Mouse (Mus musculus): ENCODE data around the gene Fam213a.
"Not testable (repeated sequence)": the region's sequence is repeated elsewhere in the genome, so short reads cannot be mapped to it uniquely, and the experiment has no call there.

Gene Fam213a

DNA sequence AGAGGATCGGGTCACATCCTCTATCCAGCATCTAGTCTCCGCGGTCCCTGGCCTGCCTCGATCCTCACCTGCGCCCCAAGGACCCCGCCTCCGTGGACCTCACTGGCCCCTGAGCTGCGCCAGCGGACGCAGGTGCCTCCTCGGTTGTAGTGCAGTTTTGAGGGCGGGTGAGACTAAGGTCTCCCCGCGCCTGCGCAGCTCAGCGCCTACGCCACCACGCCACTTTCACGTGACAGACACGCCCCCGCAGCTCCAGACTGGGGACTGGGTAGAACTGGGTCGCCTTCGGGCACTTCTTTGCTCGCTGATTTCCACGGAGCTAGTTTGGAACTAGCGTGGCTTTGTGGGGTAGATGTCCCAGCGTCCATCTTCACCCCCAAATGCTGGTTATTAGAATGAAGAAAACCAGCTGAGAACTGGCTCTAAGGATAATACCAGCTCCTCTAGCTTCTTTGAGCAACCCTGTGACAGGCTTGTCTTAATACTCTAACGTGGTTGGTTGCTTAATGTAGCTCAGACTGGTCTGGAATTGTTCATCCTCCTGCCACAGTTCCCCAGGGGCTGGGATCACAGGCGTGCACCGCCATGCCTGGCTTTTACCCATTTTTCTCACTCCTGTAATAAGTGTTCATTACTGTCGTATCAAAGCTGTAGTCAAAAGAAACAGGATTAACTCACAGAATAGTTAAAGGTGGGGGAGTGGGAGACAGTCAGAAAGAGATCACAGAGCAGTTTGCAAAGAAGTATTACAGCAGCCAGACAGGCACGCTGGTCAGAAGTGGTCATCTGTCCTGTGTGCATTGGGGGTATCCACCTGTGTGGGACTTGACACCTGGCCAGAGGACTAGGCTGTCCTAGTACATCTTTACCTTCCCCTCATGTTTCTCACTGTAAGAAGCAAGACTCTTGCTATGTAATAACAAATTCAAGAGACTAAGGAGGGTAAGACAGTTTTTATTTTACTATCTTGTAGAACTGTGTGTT is at the start of gene Fam213a:
Gene Fam213a, minus strand, starts transcription at position 159 of the 984 bp plus-strand sequence.
- peak; percentile 94 for DNase-seq

DNA sequence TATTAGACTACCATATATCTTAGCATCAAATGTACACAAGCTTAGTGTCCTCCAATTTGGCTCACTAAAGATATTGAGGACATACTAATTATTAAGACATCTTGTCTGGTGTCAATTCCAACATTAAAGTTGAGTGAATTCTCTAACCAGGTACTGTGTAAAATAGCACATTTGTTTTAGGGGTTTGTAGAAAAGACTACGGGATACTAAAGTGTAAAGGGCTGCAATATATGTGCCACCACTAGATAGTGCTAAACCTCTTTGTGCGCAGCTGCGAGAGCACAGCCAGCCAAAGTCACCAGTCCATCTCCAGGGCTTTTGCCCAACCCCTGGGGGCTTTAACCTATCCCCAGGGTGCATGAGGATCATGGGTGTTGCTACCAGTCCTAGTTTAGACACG is 39.6 kb upstream of the Fam213a start:
- DNase-seq, result not testable (repeated sequence)

DNA sequence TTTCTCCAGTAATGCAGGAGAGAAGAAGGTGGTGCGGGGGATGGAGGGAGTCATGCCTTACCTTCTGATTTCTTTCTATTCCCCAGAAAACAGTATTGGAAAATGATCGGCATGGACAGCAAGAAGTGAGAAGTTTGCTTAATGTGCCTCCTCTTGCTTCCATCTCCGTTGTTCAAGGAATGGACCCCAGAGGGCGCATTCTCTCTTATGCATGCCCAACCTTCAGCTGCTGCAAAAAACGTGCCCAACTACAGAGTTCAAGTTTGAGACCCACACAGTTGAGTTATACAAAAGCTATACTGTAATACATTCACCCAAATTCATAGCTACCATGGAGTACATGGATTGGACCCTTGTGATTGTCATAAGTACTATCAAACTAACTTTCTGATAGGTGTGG is 38.9 kb upstream of the Fam213a start:
- no peak for DNase-seq

DNA sequence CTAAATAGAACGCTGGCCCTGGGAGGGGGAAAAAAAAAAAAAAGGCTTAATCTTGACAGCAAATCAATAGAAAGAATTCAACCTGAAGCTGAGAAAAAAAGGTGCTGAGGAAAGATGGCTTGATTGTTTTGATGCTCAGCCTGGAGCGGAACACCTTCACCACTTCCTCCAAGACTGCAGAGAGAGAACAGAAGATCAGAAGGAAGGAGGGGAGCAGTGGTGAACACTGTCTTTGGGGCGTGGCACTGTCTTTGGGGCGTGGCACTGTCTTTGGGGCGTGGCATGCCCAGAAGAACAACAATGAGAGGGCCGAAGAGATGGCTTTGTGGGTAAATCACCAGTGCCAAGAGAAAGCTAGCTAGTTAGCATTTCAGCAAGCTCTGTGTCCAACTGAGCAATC is 36.9 kb upstream of the Fam213a start:
- DNase-seq, result no peak

DNA sequence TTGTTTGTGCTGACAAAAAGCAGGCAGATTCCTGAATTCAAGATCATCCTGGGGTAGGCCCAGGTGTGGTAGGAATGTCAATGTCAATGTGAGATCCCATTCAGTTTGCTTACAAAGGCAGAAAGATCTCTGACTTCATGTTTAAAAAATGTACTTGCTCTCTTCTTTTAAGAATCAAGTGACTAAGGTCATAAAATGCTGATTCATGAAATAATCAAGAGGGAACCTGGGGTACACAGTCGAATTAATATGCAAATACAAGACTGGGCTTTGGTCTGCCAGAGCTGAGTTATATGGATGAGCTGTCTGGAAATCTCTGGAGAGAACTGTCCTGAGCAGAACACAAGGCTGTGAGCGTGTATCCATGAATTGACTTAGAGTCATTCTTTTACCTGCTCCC is 33.8 kb upstream of the Fam213a start:
- DNase-seq, result no peak

DNA sequence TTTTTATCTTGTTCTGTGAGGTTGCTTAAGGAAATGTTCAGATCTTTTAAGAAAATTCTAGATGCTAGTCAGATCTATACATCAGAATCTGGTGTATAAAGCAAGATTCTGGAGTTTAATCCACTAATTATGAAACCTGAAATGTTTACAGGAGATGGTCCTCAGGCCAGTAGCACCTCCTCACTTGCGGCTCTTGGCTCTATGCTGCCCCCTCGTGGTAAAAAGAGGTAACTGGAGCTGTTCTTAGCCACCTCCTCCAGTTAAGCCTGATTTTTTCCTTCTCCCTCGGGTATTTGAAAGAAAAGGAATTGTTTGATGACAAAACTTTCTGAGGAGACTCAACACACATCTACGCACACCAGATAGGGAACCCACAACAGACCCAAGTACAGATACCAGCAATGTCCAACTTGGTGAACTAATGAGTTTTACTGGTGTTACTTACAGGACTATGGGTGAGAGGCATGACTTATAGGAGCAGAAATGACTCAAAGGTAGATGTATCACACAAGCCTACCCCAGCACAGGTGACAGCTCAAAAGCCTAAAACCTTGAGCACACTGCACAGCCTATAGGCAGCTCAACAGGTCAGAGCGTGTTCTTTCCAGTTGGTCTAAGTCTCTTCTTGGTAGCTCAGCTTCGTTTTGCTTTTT is 21.7 kb upstream of the Fam213a start:
- DNase-seq, result peak; percentile 32

DNA sequence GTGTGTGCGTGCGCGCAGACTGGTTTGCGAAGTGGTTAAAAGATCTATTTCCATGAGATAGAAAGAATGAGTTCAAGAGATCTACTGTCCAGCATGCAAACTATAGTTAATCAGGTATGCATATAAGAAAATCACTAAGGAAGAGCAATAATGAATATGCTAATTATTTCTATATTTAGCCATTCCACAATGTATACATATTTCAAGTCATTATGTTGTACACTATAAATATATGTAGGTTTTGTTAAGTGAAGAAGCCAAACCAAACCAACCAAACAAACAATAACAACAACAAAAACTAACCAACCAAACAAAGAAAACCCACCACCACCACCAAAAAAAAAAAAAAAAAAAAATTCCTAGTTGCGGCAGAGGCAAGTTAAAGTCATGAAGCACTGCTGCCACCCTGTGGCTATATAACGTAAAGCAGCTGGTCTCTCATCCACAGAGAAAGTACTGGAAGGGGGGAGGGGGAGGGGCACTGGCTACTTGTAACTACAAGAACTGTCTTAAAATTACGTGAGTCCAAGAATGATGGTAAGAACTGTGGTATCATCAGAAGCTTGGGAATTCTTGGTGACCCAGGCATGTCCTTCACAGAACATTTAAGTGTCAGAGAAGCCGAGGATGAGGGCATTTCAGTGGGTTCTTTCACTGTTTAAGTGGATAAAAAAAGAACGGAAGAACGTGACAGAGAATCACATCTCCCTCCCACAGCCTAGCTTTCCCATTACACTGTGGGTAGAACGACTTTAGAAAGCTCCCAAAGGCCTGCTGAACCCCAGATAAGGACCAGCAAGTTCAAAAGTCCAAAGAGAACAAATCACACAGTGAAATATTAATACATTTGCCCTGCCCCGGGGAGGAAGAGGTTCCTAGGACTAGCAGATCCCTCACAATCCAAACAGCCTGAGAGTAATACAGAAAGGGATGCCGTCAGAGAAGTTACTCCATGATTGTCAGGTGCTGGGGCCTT is 19.8 kb upstream of the Fam213a start:
- peak; percentile 46 for DNase-seq

DNA sequence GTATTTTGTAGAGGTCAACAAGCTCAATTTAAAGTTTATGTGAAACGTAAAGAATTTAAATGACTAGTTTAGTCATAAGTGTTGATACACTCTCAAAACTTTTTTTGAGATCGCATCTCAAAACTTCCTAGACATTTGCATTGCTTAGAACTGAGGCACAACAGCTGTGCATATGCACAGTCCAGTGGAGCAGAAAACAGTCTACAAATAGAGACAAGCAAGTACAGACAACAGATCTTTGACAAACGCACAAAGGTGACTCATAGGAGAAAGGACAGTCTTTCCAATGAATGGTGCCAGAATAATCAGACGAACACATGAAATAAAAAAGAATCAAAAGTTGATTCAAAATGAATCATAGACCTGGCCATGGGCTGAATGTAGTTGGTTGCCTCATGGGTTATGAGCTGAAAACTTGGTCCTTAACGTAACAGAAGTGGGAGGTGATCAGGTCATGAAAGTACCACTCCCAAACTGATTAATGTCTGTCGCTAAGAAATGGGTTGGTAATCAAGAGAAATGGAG is 17.5 kb upstream of the Fam213a start:
- no peak for DNase-seq

DNA sequence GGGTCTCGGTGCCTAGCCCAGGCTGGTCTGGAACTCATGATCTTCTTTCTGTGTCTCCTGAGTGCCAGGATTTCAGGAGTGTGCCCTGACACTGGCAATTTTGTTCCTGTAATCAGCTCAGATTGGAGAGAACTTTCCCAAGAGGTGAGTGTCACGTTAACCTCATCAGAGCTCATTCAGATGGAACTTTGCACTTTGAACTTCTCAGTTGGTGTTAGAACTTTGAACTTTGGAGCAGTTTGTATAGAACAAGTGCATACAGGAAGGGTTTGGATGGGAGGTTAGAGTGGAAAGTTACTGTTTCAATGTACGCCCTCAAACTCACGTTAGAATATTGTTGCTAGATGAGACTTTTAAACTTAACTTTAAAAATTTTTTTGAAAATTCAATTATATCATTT is 15.7 kb upstream of the Fam213a start:
- DNase-seq, result no peak

DNA sequence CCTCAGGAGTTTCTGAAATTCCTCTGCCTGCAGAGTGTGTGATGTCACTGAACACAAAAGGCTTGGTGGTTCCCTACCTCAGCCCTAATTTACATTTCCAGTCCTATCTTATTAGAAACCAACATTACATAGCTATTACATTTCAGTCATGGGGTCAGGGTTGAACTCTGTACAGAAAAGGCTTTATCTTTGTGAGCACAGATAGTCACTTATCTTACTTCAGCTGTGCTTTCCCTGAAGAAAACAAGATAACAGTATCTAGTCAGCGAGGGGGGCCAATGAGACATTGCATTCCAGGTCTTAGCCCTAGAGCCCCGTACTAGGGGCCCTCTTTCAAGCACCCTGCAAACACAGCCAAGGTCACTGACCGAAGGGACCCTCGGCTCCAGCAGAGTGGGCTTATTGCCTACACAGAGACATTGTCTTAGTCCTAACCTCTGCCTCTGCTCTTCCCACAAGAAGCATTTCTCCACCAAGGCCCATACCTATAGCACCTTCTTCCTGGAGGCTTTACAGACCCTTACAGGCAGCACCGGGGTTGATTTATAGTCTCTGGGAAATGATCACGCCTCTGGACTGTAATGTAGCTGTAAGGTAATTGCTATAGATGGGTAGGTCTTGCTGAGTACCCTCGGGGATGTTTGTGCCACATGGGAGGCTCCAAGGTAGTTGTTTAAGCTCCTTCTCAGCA is 12.2 kb upstream of the Fam213a start:
- DNase-seq, result no peak

DNA sequence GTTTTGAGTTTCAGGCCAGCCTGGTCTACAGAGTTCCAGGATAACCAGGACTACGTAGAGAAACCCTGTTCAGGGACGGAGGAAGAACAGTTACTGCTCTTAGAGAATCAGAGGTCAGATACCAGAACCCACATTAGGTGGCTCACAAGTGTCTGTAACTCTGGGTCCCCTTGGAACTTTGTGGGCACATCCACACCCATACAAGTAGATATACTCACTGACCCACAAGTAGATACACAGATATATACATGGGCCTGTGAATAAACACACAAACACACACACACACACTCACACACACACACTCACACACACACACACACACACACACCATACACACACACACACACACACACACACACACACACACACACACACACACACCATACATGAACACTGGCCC is 11.5 kb upstream of the Fam213a start:
- DNase-seq, result no peak

DNA sequence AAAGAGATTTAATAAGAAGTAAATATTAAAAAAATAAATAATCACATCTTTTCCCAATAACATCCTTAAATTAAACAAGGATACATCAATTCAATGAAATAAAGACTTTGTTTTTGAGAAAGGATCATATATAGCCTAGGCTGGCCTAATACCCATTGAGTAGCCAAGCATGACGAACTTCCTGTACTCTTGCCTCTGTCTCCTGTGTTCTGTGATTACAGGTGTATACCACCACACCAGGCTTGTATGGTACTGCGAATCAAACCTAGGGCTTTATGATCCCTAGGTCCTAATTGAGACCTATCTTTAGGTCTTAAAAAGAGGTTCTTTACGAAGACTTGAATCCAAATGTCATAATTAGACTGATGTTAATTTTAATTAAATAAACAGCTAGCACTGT is 7.7 kb upstream of the Fam213a start:
- no peak for DNase-seq

DNA sequence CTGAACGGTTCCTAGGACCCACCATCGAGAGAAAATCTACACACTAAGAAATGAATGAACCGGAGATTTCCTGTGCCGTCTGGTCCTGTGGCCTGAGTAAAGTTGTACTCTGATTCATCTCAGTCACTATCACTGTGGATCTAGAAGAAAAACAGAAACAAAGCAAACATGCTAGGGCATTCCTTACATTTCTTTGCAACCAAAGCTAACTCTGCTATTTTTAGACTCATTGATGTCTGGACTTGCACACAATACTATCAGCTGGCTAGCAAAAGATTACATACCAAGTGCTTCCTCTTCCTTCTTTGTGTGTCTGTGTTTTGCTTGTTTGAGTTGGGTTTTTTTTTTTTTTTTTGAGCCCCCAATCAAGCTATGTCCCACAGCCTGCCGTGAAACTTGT is 3.9 kb upstream of the Fam213a start:
- no peak for DNase-seq

DNA sequence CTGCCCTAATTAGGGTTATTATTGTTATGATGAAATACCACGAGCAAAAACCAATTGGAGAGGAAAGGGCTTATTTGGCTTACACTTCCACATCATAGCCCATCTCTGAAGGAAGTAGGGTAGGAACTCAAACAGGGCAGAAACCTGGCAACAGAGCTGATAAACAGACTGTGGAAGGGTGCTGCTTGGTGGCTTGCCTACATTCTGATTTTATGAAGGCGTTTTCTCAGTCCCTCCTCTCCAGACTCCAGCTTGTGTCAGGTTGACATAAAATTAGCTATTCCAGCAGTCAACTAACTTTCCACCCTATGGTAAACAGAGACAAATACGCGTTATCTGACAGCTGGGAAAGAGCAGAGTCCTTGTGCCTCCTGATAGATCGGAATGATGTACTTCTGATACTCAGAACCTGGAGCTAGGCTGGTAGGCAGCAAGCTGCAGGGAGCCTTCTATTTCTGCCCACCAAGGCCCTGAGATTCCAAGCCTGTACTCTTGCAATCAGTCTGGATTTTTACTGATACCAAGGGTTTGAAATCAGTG is 1.2 kb upstream of the Fam213a start:
- DNase-seq, result no peak

DNA sequence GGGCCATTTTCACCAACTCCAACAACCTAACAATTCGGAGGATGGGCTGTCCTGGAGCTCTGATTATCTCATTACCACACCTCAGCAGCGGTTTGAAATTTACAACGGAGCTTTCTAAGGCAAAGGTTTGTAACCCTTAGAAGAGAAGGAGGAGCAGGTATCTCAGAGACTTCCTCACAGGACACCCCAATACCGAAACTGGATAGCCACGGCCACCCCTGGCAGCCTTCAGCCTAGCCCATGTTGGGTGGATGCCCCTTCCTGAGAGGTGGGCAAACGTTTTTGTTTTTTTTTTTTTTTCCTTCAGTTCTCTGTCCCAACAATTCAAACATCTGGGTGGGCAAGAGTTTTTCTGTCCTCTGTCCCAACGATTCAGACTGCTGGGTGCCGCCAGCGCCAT is 445 bp downstream of the Fam213a start:
- DNase-seq, result no peak

DNA sequence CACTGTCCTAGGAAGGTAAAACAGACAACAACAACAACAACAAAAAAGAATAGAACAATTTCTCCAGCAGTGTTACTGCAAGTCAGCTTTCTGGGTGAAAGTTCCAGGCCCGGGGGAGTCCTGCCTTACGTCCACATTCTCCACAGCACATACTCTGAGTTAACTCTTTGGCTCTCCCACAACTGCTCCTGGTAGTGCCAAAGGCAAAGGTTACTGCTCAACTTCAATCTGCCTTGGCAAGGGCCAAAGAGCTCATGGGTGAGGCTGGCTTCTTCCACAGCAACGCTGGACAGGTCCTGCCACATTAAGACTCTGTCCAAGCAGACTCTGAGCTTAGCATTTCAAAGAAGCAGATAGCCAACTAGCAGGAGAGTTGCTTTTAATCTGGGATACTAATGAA is 1.7 kb downstream of the Fam213a start:
- DNase-seq, result no peak

DNA sequence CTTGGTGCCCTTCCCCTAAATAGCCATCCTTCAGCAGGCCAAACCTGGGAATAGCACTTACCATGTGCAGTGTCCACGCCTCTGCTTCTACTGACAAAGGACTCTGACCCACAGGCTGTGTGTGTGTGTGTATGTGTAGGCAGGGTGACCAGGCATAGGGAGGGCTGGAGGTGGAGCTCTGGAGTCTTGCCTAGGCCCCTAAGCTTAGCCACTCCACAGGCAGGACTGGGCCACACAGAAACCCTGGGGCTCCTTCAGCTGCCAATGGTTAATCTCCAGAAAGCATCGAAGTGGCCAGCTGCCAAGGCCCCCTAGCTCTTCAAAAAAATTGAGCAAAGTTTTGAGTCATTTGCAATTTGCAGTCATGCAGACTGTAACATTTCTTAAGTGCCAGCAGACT is 5.5 kb downstream of the Fam213a start:
- no peak for DNase-seq

DNA sequence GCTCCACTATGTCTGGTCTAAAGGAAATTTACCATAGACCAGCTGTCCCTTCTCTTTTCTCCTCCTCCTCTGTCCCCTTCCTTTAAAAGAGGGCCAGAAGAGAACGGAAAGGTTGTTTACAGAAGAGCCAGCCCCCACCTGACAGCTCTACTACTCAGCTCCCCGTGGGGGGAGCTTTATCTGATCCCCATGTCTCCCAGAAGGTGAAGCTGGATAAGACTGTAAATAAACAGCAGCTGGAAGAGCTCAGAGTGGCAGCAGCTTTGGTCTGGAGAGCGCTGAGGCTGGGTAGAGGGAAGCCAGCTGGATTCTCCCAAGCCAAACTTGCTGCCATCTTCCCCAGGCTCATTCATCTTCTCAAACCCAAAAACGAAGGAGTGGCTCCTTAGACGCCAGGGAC is 5.9 kb downstream of the Fam213a start:
- DNase-seq, result no peak

DNA sequence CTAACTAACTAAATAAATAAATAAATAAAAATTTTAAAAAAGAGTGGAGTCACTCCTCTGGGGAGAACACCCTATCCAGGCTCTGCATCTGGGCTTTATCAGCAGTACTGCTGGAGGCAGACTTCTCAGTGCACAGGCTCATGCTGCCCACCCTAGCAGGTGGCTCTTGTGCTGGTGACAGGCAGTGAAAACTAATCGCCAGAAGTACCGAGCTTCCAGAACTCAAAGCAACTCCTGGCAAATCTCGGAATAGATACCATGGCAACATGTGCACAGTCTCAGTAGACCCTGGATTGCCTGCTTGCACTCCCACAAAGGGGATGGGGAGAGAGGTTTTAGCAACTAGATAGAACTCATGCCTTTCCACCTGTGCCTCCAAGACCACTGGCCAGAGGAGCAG is 6.7 kb downstream of the Fam213a start:
- DNase-seq, result no peak

DNA sequence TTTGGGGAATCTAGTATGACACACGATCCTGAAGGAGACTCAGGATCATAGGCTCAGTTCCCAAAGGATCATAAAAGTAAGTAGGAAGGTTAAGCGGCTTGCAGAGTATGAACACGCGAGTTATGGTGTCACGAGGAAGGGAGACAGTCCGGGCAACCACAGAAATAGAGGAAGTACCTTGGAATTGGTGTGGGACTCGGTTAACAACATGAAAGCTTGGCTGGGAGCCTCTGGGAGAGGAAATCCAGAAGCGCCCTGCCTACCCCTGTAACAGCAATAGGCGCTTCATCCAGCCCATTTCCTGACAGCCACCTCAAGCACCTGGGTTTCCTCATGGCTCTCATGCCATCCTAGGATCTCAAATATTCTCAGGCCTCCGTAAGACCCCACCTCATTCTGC is 7.3 kb downstream of the Fam213a start:
- no peak for DNase-seq

DNA sequence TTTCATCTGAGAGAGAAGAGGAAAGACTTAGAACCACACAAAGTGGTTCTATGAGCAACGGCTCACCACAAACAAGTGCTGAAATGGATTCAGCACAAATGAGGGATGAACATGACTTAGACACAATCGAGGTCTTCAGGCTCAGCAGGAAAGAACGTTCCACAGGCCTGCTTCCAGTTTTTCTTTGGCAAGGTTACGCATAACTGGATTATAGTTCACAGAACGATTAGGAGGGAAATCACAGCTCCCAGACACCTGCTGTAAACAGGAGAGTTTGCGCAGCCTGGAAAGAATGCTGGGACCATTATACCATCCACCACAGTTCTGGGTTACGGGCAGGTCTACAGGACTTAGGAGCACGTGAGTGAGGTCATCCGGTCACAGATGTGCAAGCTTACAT is 7.9 kb downstream of the Fam213a start:
- no peak for DNase-seq
